Mouse (Mus musculus) intestine, embryonic 15.5 days (tissue): ENCODE measurements around the gene Dennd1a. TPM values are rescaled to one million over a fixed set of nuclear protein-coding genes. Genes with fewer than 3 reads are reported as not detected.

ENCODE experiments used
- ATAC-seq: fragments of 200-750 bp; cut with Nextera tagmentation; 2 replicates; pipeline ENCODE4 v1.8.0; 2017; ENCODE audit warnings: moderate TSS enrichment, moderate library complexity
- H3K27ac ChIP-seq: fragments of 300-500 bp; sonication (generic); 2 replicates; pipeline ENCODE4 v1.5.1; 2015; ENCODE audit warnings: mild to moderate bottlenecking, inconsistent platforms
- H3K27me3 ChIP-seq: fragments of 300-500 bp; sonication (generic); replicated peaks from 2 replicates; pipeline ENCODE4 v1.6.1; 2015; ENCODE audit warnings: inconsistent platforms
- H3K36me3 ChIP-seq: fragments of 300-500 bp; sonication (generic); 2 replicates; pipeline ENCODE4 v1.6.1; 2015; ENCODE audit warnings: inconsistent platforms
- H3K4me1 ChIP-seq: fragments of 300-500 bp; sonication (generic); replicated peaks from 2 replicates; pipeline ENCODE4 v1.6.1; 2015; ENCODE audit warnings: inconsistent platforms
- H3K4me2 ChIP-seq: fragments of 300-500 bp; sonication (generic); replicated peaks from 2 replicates; pipeline ENCODE4 v1.6.1; 2015; ENCODE audit warnings: mild to moderate bottlenecking, inconsistent platforms
- H3K4me3 ChIP-seq: fragments of 300-500 bp; sonication (generic); replicated peaks from 2 replicates; pipeline ENCODE4 v1.5.1; 2015; ENCODE audit warnings: inconsistent platforms
- H3K9ac ChIP-seq: fragments of 300-500 bp; sonication (generic); 2 replicates; pipeline ENCODE4 v1.6.1; 2015; ENCODE audit warnings: inconsistent platforms
- H3K9me3 ChIP-seq: fragments of 300-500 bp; sonication (generic); 2 replicates; pipeline ENCODE4 v1.6.1; 2016; ENCODE audit warnings: inconsistent platforms
- WGBS: fragments of 180-500 bp; shearing (Covaris S2); methylation state at CpG from one replicate; pipeline ENCODE4 v1.1.7; 2015; 5-methylcytosine and 5-hydroxymethylcytosine counted together
- polyA plus RNA-seq: library from polyadenylated mRNA; unstranded; fragments of >200 nt; fragmentation: Nextera tagmentation; extraction: Ambion mirVana; gene quantifications from 2 replicates; pipeline ENCODE4 v1.2.1, GENCODE M21; 2015

Dennd1a gene
- polyA plus RNA-seq, 1 experiment from 2014 or later = 11.2 TPM

GRCm38 (mm10) chr2:38052440-38052839 is 234.8 kb downstream of the Dennd1a start:
- Histone ChIP-seq H3K4me3 (no peak overlapping the region), H3K27ac (no peak overlapping the region), H3K9ac (no peak overlapping the region), H3K4me1 (peaks cover 10% of the 10 kb centered on the region), H3K9me3 (no peaks in the 10 kb centered on the region), H3K4me2 (no peak overlapping the region), H3K36me3 (no peaks in the 10 kb centered on the region), H3K27me3 (no peaks in the 10 kb centered on the region)
- ATAC-seq = no peak
- 33% methylated on average over 3 of the region's 3 CpGs for WGBS

- Histone ChIP-seq H3K9me3 (no peaks in the 10 kb centered on the region), H3K9ac (no peak overlapping the region), H3K4me2 (no peak overlapping the region), H3K4me1 (peaks cover 10% of the 10 kb centered on the region), H3K36me3 (no peaks in the 10 kb centered on the region), H3K4me3 (no peak overlapping the region), H3K27me3 (no peaks in the 10 kb centered on the region), H3K27ac (no peak overlapping the region)
- ATAC-seq = peak; percentile 49; the same call in 1 of the 2 replicates
- WGBS = 37% methylated on average over 1 of the region's 1 CpGs
Observed at GRCm38 (mm10) chr2:38051485-38052085, 235.6 kb downstream of the Dennd1a start.

DNA sequence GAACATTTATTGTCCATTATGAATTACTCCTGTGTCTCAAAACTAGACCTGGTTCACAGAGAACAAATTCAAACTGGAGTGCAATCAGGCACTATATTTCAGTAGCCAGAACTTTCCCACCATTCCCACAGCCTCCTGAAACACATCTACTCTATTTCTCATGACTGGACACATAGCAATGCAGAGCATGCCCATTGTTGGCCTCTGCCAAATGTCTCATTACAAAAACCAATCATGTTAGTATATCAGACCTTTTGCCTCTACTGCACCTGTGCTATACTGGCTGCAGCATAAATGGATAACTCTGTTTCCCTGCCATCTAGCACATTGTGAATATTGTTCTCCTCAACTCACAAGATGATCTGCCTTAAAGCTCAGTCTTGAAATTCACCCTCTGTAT is 238.2 kb downstream of the Dennd1a start:
- Histone ChIP-seq H3K36me3 (no peaks in the 10 kb centered on the region), H3K4me1 (peaks cover 10% of the 10 kb centered on the region), H3K27ac (no peak overlapping the region), H3K4me2 (no peak overlapping the region), H3K9ac (no peak overlapping the region), H3K9me3 (no peaks in the 10 kb centered on the region), H3K4me3 (no peak overlapping the region), H3K27me3 (no peaks in the 10 kb centered on the region)
- ATAC-seq = no peak

DNA sequence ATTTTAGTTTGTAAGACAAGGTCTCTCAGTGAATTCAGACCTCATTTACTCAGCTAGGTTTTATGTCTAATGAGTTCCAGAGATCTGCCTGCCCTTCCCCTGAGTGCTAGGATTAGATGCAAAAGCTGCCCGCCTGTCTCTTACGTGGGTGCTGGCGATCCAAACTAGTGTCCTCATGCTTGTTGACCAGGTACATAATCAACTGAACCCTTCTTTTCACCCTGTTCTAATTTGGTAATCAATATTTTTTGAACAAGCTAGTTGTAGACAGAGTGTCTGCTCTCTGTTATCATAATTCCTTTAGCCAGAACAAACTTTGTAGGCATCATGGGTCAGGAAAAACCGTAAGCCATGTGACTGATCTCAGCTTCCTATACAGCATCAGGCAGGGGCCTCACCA is 241.9 kb downstream of the Dennd1a start:
- Histone ChIP-seq H3K9ac (no peak overlapping the region), H3K9me3 (no peaks in the 10 kb centered on the region), H3K4me1 (no peaks in the 10 kb centered on the region), H3K27ac (no peak overlapping the region), H3K4me2 (no peak overlapping the region), H3K4me3 (no peak overlapping the region), H3K27me3 (no peaks in the 10 kb centered on the region), H3K36me3 (no peaks in the 10 kb centered on the region)
- ATAC-seq = no peak
- 93% methylated on average over 4 of the region's 4 CpGs for WGBS

GRCm38 (mm10) chr2:38040845-38041244 is 246.3 kb downstream of the Dennd1a start:
- H3K36me3 ChIP-seq = no peaks in the 10 kb centered on the region
- no peaks in the 10 kb centered on the region for H3K27me3 ChIP-seq
- H3K9ac ChIP-seq = no peak overlapping the region
- H3K27ac ChIP-seq = no peak overlapping the region
- no peaks in the 10 kb centered on the region for H3K4me1 ChIP-seq
- H3K9me3 ChIP-seq = no peaks in the 10 kb centered on the region
- no peak overlapping the region for H3K4me3 ChIP-seq
- H3K4me2 ChIP-seq = no peak overlapping the region
- no peak for ATAC-seq
- 66% methylated on average over 3 of the region's 3 CpGs for WGBS

GRCm38 (mm10) chr2:38039621-38040020 is 247.6 kb downstream of the Dennd1a start:
- Histone ChIP-seq H3K27ac (no peak overlapping the region), H3K36me3 (no peaks in the 10 kb centered on the region), H3K9ac (no peak overlapping the region), H3K4me1 (no peaks in the 10 kb centered on the region), H3K27me3 (no peaks in the 10 kb centered on the region), H3K4me3 (no peak overlapping the region), H3K4me2 (no peak overlapping the region), H3K9me3 (no peaks in the 10 kb centered on the region)
- 89% methylated on average over 1 of the region's 1 CpGs for WGBS
- ATAC-seq = no peak

DNA sequence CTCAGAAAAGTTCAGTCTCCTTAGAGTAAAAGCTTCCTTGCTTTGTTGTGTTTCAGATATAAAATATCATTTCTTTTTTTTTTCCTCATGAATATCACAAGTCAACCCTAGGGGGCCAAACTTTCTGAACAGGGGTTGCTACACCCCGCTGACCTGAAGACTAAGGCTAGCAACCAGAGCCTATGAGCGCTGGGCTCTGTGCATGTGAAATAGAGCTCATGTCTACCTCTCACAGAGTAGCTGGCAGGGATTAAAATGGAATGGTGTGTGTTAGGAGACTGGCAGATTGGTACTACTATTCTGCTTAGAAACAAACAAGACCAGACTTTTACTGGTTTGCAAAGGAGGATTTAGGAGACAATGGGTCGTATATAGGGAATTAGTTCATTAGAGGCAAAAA is 258.9 kb downstream of the Dennd1a start:
- H3K27me3 ChIP-seq = no peaks in the 10 kb centered on the region

GRCm38 (mm10) chr2:38025615-38026014 is 261.6 kb downstream of the Dennd1a start:
- no peak overlapping the region for H3K27ac ChIP-seq
- 66% methylated on average over 6 of the region's 6 CpGs for WGBS
- H3K4me3 ChIP-seq = no peak overlapping the region
- H3K27me3 ChIP-seq = no peaks in the 10 kb centered on the region
- no peaks in the 10 kb centered on the region for H3K36me3 ChIP-seq
- no peak for ATAC-seq
- no peak overlapping the region for H3K4me2 ChIP-seq
- no peak overlapping the region for H3K9ac ChIP-seq
- no peaks in the 10 kb centered on the region for H3K4me1 ChIP-seq
- no peaks in the 10 kb centered on the region for H3K9me3 ChIP-seq

More for the DNA sequence above, 258.9 kb downstream of the Dennd1a start:
- H3K4me3 ChIP-seq = no peak overlapping the region
- no peaks in the 10 kb centered on the region for H3K36me3 ChIP-seq
- WGBS = 84% methylated on average over 3 of the region's 3 CpGs
- no peak overlapping the region for H3K4me2 ChIP-seq
- H3K9ac ChIP-seq = no peak overlapping the region
- no peak overlapping the region for H3K27ac ChIP-seq
- no peaks in the 10 kb centered on the region for H3K9me3 ChIP-seq
- ATAC-seq = no peak
- H3K4me1 ChIP-seq = no peaks in the 10 kb centered on the region

DNA sequence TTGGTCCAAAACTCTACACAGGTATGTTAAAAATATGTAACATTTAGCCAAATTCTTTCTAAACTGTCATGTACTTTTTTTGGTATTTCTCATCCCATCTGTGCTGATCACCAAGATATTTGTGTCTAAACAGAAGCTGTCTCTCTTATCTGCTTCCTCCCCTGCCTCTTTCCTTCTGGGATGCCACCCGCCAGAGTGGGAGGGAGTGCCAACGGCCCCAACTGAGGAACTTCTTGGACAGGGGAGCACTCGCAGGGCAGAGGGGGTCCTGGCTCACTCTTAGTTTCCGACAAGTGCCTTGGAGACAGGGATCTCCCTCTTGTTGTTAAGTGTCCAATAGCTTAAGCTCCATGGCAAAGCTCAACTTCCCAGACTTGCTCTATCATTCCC is 263.5 kb downstream of the Dennd1a start:
- Histone ChIP-seq H3K36me3 (no peaks in the 10 kb centered on the region), H3K27ac (no peak overlapping the region), H3K4me2 (no peak overlapping the region), H3K4me1 (no peaks in the 10 kb centered on the region), H3K9ac (no peak overlapping the region), H3K27me3 (no peaks in the 10 kb centered on the region), H3K9me3 (no peaks in the 10 kb centered on the region), H3K4me3 (no peak overlapping the region)
- ATAC-seq = no peak
- 75% methylated on average over 4 of the region's 4 CpGs for WGBS

- H3K36me3 ChIP-seq = no peaks in the 10 kb centered on the region
- H3K27ac ChIP-seq = no peak overlapping the region
- H3K4me1 ChIP-seq = no peaks in the 10 kb centered on the region
- H3K4me2 ChIP-seq = no peak overlapping the region
- H3K9ac ChIP-seq = no peak overlapping the region
- no peak overlapping the region for H3K4me3 ChIP-seq
- WGBS = 75% methylated on average over 9 of the region's 9 CpGs
- no peaks in the 10 kb centered on the region for H3K9me3 ChIP-seq
- H3K27me3 ChIP-seq = no peaks in the 10 kb centered on the region
- no peak for ATAC-seq
Observed at GRCm38 (mm10) chr2:38023054-38023740, 264.0 kb downstream of the Dennd1a start.

DNA sequence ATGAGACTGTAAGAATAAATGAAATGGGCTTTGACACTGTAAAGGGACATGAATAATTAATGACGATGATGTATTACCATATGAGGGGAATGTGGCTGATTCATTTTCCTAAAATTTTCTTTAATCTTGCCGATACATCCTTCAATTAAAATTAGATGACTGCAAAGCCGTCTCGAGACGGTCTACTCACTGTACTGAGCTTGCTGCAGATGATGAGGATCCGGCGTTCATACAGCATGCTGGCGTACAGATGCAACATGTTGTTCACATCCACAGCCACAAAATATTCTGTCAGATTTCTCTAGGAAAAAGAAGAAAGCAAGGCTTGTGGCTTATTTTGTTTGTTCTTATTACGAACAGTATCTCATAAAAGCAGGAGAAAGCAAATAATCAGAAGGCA is 266.0 kb downstream of the Dennd1a start:
- H3K9ac ChIP-seq = no peak overlapping the region
- no peak overlapping the region for H3K27ac ChIP-seq
- no peaks in the 10 kb centered on the region for H3K4me1 ChIP-seq
- no peaks in the 10 kb centered on the region for H3K9me3 ChIP-seq
- H3K36me3 ChIP-seq = no peaks in the 10 kb centered on the region
- no peaks in the 10 kb centered on the region for H3K27me3 ChIP-seq
- no peak for ATAC-seq
- H3K4me3 ChIP-seq = no peak overlapping the region
- WGBS = 93% methylated on average over 9 of the region's 9 CpGs
- H3K4me2 ChIP-seq = no peak overlapping the region

- ATAC-seq = no peak
- Histone ChIP-seq H3K27ac (no peak overlapping the region), H3K9me3 (no peaks in the 10 kb centered on the region), H3K4me1 (no peaks in the 10 kb centered on the region), H3K27me3 (no peaks in the 10 kb centered on the region), H3K36me3 (no peaks in the 10 kb centered on the region), H3K4me3 (no peak overlapping the region), H3K4me2 (no peak overlapping the region), H3K9ac (no peak overlapping the region)
- 88% methylated on average over 1 of the region's 1 CpGs for WGBS
Observed at GRCm38 (mm10) chr2:38014702-38015101, 272.5 kb downstream of the Dennd1a start.

DNA sequence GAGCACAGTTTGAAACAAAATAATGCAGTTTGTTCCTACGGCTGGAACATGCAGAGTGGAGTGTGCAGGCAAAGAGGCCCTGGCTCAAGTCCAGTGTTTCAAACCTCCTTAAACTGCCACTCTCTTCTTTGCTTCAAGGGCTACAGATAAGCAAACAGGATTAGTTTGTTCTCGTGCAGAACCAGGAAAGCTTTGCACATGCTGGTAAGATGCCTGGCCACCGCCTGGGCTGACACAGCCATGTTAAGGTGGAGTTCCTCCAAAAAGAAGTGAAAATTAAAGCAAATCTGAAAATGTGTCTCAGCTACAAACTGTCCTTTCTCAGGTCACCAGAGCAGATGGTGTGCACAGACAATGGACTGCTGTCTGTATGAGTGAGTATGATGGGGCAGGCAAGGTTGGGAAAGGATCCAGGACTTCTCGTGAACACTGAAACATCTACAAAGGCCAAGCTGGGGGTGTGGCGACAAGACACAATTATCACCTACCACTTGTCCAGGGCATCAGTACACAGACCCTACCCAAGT is 273.3 kb downstream of the Dennd1a start:
- no peak overlapping the region for H3K4me2 ChIP-seq
- WGBS = 39% methylated on average over 5 of the region's 5 CpGs
- peak; percentile 31; the same call in 1 of the 2 replicates for ATAC-seq

More for the DNA sequence above, 273.3 kb downstream of the Dennd1a start:
- H3K4me1 ChIP-seq = no peaks in the 10 kb centered on the region
- H3K9ac ChIP-seq = no peak overlapping the region
- H3K27me3 ChIP-seq = no peaks in the 10 kb centered on the region
- no peaks in the 10 kb centered on the region for H3K9me3 ChIP-seq
- no peak overlapping the region for H3K27ac ChIP-seq
- no peaks in the 10 kb centered on the region for H3K36me3 ChIP-seq
- no peak overlapping the region for H3K4me3 ChIP-seq
